Mouse (Mus musculus) lung, postnatal 25 days (tissue): Measurements from ENCODE around the gene Zdhhc5.
"Not testable (repeated sequence)": the region's sequence is repeated elsewhere in the genome, so short reads cannot be mapped to it uniquely, and the experiment has no call there.

ENCODE experiments used
- DNase-seq: peaks from one replicate; pipeline ENCODE4 v3.0.0; 2022; ENCODE audit warnings: low spot score

Gene Zdhhc5

DNA sequence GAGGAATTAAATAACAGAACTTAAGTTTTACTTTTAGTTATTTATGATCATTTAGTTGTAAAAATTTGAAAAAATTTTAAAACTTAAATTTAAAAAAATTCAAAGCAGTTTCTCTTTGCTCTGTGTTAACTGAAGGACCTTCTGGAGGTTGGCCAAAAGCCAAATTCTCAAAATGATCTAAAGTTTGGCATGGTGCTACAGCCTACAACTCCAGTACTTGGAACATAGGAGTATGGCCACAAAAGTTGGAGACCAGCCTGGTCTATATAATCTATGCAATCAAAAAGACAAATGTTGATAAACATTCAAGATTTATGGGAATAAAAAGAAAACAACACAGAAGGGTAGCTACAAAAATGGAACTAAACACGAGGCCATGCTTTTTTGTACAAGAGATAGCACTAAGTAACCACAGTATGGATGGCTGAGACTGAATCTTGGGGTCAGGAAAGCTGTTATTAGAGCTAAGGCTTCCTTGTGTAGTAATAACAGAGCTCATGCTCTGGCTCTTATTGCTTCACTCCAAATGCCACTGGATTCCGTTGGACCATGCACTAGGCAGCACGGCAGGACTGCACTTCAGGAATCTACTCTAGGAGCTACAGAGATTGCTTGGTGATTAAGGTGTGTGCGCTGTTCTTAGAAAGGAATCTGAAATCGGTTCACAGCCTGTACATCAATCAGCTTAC, 19.8 kb downstream of the Zdhhc5 start:
- DNase-seq: no peak

DNA sequence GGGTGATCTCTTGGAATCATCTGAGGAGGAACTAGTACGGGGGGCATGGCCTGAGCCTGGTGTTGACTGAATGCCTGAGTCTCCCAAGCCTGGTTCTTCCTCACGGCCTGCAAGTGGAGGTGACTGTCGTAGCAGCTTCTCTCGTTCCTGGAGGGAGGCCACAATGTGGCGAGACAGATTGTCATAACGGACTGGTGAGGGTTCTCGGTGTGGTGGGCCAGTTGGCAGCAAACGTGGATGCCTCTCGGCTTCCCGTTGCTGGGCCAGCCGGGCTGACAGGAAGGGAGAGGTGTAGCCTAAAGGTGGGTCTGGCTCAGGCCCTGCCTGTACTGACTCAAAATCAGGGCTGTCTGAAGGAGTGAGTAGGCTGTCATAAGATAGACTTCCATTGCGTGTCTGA, 24.9 kb downstream of the Zdhhc5 start:
- no peak for DNase-seq

DNA sequence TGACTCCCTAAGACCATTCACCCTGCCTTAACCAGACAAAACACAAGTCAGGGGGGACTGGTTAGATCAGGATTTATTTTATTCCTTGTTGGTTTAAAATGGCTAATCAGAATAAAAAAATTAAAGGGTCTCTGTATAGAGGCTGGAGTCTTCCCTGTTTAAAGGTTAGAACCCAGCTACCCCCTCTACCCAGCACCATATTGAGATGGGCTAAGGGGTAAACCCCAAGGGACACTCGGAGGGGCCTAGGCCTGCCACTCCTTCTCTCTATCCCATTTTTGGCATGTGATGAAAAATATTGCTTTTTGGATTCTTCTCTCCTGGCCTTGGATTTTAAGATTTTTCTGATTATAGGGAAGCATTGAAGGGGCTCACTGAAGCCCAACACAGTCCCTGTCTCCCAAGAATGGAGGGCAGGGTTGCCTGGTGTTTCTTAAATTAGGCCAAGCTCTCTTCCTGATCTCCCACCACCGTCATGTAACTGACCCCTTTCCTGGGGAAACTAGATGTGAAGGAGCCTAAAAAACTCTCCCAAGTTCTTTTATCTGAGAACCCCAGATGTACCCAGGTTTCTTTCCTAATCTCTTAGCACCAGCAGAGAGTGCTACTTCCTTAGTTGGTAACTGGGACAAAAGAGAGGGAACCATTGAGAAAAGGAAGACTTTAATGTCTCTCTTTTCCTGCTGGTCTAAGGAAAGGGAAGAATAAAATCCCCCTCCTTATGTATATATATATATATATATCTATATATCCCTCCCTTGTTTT, 26.7 kb downstream of the Zdhhc5 start:
- no peak for DNase-seq

DNA sequence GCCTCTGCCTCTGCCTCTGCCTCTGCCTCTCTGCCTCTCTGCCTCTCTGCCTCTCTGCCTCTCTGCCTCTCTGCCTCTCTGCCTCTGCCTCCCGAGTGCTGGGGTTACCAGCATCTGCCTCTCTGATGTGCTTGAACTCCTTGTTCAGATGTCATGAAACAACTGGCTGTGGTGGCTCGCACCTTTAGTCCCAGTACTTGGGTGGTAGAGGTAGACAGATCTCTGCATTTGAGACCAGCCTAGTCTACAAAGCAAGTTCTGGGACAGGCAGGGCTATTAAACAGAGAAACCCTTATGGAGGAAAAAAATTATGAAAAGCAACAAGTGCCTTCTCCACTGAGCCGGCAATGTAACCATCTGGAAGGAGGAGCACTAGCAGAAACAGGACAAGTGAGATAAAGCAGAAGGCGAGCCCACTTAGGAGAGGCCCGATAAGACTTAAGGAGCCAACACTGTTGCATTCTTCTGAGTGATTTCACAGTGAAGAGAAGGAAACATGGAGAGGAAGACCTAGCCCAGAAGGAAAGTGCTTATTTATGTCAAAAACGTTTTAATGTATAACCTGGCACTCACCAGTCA, 32.3 kb downstream of the Zdhhc5 start:
- no peak for DNase-seq

DNA sequence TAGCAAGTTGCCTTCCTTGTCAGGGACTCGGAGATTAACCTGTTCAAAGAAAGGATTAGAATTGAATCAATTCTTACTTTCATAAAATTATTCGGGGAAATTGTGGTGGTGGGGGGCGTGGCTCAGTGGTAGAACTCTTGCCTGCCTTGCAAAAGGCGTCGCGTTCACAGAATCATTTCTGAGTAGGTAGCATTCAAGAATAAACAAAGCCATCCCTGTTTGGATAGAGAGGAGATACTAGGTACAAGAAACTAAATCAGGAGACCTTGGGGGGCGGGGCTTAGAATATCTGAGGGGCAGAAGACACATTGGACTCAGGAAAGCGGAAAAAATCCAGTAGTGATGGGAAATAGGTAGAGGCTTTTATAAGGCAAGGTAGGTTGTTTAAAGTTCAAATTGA, 36.0 kb downstream of the Zdhhc5 start, which contains the start of gene Tmx2:
Gene Tmx2 (minus strand): TSS at position 125 of the 400 bp plus-strand sequence.
- no peak for DNase-seq

DNA sequence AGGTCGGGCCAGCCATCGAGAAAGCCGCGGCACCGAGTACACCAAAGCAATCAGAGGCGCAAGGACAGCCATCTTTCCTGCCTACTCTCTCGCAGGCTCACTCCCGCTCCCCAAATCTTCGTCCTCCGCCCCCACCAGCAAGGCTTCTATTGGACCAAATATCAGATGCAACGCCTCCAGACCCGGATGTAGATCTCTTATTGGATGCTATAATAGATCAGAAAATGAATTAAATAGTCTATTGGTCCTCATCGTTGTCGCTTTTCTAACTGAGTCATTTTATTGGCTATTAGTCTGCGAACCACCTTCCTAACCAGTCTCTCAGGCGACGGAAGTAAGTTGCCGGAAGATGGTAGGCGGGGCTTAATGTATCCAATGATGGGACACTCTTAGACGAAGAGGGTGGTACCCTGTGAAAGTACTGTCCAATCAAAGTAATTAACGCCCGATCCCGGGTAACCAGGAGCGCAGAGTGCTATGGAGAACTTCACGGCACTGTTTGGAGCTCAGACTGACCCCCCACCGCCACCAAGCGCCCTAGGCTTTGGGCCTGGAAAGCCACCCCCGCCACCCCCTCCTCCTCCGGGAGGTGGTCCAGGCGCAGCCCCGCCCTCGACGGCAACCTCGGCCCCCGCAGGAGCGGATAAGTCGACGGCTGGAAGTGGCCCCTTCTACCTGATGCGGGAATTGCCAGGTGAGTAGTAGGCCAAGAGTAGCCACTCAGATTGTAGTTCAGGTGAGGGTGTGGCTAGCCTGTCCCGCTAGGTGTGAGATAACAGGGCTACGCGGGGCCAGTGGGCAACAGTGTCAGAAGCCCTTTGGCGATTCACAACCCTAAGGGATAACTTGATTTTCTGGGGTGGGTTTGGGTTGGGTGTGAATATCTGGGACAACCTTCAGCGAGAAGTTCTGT, 36.8 kb downstream of the Zdhhc5 start, which contains the start of the genes Gm28635 and Med19:
Gene Gm28635 (minus strand): TSS at position 74 of the 913 bp plus-strand sequence.
Gene Med19 (plus strand): TSS at position 435 of the 913 bp plus-strand sequence.
- peak; percentile 99 for DNase-seq

DNA sequence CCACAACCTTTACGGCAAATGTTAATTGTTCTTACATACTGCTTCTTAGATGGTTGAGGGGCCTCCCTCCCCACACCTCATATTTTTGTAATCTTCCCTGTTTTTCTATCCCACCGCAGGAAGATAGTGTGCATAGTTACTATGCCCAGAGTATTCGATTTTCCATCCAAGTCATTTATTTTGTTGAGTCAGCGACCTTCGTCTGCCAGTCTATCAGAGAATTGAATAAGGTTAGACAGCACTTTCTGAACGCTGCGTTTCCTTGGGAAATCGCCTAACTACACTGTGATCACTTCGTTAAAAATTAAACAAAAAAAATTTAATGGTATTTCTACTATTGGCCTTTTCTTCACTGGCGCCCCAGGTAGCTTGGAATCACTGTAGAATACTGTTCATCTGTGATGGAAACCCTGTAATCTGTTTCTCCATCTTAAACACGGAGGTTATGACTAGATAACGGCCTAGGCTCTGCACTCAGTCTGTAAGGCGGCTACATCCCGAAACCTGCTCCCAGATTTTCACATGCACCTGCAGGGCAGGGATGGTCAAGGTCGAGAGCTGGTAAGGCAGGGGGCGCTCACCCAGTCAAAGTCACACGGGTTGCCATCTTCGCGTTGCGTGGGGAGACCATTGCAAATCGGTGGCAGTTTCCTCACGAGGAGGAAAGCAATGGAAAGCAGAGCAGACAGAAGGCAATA, 37.6 kb downstream of the Zdhhc5 start:
- DNase-seq: no peak

DNA sequence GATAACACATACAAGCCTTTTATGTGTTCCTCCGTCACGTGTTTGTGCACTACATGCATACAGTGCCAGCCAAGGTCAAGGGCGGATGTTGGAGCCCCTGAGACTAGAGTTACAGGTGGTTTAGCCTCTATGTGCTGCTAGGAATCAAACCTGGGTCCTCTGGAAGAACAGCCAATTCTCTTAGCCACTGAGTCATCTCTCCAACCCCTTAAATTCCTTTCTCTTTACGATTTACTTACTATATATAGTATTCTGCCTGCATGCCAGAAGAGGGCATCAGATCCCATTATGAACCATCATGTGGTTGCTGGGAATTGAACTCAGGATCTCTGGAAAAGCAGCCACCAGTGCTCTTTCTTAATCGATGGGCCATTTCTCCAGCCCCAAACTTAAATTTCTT, 43.4 kb downstream of the Zdhhc5 start:
- DNase-seq: not testable (repeated sequence)

DNA sequence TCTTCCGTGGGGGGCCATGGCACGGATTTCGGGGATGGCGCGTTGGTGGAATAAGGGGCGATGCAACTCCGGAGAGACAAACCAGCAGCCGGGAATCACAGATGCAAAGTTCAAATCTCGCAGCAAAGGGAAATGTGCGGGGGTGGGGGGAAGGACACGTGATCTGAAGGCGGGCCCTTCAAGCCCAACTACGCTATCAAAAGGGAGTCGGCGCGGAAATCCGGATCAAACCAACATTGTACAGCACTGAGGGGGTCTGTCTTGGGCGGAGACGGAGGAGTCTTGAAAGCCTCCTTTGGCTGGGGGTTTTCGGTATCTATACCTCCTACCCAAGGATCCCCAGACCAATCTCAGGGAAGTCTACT, 44.4 kb downstream of the Zdhhc5 start, which contains the start of gene Selenoh:
Gene Selenoh (minus strand): TSS at position 202 of the 365 bp plus-strand sequence.
- peak; percentile 86 for DNase-seq

DNA sequence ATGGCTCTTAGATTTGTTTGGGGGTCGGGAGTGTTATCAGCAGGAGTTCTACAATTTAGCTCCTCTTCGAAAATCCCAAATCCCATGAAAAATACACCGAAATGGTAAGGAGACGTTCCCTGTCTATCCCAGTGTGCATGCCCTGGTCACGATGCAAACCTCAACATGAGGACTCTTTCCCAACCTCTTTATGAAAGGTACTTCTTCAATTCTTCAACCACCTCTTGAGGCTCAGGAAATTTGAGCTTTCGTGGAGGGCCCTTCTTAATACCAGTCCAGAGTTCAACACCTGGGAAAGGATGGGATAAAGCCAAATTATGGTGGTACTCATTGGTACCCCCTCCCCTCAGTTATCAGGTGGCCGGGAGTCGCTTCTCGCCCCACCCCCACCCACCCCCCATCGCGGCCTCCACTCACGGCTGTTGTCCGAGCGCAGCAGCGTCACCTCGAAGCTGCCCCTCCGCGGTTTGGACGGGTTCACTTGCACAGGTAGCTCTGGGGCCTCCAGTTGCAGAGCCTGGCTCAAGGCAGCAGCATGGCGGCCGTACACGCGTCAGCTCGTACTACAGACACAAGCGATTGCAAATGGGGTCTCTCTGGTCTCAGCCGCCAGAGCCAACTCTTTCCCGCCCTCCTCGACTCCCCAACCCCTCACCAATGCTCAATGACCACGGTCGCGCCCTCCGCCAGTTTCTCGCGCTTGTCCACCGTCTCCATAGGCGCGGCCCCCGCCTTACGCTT, 45.0 kb downstream of the Zdhhc5 start:
- peak; percentile 40 for DNase-seq

DNA sequence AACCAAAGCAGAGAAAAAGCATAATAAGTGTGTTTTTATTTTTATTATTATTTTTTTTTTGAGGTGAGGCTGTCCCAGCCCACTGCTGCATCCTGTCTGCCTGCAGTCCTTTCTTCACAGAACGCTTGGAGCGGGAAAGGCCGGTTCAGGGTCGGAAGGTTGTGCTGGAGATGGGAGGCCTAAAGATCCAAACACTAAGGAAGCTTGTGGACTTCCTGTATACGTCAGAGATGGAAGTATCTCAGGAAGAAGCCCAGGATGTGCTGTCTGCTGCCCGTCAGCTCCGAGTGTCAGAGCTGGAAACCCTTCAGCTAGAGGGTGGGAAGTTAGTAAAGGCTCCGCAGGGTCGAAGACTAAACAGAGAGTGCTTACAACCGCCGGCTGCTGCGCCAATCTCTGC, 48.9 kb downstream of the Zdhhc5 start:
- peak; percentile 43 for DNase-seq

DNA sequence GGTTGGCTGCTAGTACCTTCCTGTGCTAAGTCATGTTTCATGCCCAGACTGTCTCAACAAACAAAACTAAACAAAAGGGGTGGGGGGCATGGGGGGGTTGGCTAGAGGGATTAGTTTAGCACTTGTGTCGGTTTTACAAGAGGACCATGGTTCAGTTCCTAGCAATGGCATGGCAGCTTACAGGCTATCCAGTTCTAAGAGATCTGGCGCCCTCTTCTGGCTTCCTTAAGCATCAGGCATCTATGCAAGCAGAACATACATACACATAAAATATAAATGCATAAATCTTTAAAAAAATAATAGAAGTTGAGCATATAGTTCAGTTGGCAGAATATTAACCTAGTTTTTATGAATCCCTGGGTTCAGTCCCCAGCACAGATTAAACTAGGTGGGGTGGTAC, 52.1 kb downstream of the Zdhhc5 start:
- DNase-seq: peak; percentile 57

DNA sequence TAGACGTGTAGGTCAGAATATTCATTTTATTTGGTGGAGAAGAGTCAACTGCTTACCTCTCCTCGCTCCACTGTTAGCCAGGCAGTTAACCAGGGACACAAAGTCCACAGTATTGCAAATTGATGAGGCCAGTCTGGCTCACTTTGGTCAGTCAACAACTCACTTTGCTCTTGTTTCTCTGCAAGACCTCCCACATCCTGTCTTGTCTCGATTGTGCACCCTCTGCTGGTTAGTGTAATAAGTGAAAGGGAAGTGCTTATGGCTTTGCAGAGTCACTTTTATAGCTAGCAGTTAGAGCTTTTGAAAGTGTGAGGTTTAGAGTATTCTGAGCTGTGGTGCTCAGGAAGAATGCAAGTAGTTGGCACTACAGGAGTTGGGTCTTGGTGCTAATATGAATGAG, 54.7 kb downstream of the Zdhhc5 start:
- DNase-seq: peak; percentile 85

DNA sequence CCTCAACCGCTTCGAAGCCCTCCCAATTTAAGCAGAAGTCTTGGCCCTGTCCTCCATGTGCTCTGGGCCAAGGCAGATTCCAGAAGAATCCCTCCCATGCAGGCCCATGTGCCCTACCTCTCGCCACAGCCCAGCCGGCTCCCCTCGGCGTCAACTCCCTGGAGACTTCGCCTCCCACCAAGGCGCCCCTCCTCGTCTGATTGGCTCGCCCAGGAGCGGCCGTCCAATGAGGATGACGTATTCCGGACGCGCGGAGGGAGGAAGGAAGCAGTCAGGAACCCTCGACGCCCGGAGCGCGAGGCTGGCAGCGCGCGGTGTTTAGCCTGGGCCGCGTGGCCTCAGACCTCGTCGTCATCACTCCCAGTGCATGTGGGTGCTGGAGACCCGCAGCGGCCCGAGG, 56.2 kb downstream of the Zdhhc5 start, which contains the start of gene Btbd18:
Gene Btbd18 (plus strand): TSS at position 274 of the 400 bp plus-strand sequence.
- DNase-seq: no peak

DNA sequence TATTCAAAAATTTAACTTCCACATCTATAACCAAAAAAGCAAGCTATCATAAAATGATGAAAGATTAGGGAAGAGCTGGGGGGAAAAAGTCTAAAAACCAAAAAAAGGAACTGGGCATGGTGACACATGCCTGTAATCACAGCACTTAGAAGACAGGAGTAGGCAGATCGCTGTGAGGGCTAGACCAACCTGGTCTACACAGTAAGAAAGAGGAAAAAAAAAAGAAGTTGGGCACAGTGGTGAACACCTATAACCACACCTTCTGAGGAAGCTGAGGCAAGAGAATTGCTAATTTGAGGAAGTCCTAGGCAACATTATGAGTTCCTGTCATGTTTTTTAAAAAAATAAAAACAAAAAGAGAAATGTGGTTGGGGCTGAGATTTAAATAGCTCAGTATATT, 59.1 kb downstream of the Zdhhc5 start:
- DNase-seq: no peak

DNA sequence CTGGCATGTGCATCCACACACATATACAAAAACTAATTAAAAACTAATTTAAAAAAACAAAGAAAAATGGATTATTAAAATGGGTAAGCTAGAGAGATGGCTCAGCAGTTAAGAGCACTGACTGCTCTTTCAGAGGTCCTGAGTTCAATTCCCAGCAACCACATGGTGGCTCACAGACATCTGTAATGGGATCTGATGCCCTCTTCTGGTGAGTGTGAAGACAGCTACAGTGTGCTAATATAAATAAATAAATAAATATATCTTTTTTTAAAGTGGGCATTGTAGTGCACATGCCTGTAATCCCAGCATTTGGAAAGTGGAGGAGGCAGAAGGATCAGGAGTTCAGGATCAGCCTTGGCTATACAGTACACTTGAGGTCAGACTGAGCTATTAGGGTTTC, 61.6 kb downstream of the Zdhhc5 start:
- DNase-seq: no peak

DNA sequence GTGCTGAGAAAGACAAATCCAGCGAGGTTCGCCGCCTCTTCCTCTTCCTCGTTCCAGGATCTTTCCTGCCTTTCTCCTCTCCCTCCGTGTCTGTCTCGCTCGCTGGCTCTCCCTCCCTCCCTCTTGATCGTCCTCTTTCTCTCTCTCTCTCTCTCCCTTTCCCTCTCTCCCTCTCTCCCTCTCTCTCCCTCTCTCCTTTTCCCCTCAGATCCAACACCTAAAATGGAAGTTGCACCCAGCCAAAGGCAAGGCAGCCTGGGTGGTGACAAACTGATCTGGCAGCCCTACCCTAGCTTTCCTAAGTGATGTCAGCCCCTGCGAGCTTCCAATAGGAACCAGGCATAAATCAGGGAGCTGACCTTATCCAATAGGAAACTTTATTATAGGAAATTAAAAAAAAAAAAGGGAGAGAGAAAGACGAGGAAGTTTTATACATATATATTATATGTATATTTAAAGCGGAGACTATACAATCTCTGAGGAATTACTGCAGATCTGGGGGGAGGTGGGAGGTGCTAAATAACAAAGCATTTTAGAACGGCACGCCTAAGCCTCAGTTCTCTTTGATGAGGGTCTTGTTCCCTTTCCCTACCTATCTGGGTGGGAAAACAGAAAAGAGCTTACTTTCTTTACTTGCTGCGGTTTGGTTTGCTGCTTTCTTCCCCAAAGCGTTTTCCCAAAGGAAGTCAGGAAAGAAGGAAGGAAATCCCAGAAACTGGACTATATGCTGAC, 64.3 kb downstream of the Zdhhc5 start, which contains the start of gene Ctnnd1:
Gene Ctnnd1 (minus strand): TSS at position 302 of the 732 bp plus-strand sequence.
- DNase-seq: peak; percentile 92

DNA sequence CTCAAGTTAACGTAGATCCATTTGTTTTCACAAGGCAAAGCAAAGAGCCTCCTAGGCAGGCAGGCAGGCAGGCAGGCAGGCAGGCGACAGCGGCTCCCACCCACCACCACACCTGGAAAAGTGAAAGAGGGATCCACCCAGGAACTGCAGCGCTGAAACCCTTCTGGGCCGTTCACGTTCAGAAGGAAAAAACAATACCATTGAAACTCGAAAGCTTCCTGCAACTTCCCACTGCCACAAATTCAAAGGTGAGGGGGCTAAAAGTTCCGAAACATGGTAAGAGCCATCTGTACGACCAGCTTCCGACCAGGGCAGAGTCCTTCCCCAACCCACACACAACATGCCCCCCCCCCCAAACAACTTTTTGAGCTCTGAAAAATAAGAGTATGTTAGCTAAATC, 65.3 kb downstream of the Zdhhc5 start:
- no peak for DNase-seq

DNA sequence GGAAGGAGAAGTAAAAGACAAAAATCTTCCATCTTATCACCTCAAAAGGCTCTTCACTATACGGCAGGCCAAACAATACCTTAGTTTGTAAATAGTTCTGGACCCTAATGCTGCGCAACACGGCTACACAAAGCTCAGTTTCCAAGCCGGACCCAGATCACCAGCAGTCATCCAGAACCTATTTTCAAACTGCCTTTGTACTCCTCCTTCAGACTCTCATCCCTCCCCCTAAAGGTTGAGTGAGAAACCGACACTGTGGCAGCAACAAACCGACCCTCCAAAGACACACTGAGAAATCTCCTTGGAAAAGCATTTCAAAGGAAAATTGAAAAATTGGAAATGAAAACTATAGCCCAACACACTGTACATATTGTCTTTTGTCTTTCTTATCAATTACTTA, 66.6 kb downstream of the Zdhhc5 start:
- no peak for DNase-seq
